Mouse (Mus musculus) liver, postnatal 0 days (tissue): Measurements from ENCODE around the gene Tsc2.

Source experiments
- CTCF ChIP-seq: sonication (generic); IDR thresholded peaks from 2 replicates; pipeline ENCODE4 v1.5.1; 2016; ENCODE audit warnings: antibody characterized with exemption, low read depth
- EP300 ChIP-seq: IDR thresholded peaks from 2 replicates; pipeline ENCODE4 v1.6.1; 2016; ENCODE audit warnings: antibody characterized with exemption, low read depth, mild to moderate bottlenecking

GRCm38 (mm10) chr17:24593992-24594890 is 38.2 kb downstream of the Tsc2 start:
- TF ChIP-seq CTCF (no peak), EP300 (no peak)
